Mouse (Mus musculus): Measurements from ENCODE around the gene Smim14. TPM values are rescaled to one million over a fixed set of nuclear protein-coding genes. Genes with fewer than 3 reads are reported as not detected.
A peak's percentile ranks its signal among the peaks of the same experiment; 100 is the strongest.
"Not testable (repeated sequence)": the region's sequence is repeated elsewhere in the genome, so short reads cannot be mapped to it uniquely, and the experiment has no call there.

Smim14 gene
- total RNA-seq, 2 experiments from 2014 or later, result 149 to 159 TPM

DNA sequence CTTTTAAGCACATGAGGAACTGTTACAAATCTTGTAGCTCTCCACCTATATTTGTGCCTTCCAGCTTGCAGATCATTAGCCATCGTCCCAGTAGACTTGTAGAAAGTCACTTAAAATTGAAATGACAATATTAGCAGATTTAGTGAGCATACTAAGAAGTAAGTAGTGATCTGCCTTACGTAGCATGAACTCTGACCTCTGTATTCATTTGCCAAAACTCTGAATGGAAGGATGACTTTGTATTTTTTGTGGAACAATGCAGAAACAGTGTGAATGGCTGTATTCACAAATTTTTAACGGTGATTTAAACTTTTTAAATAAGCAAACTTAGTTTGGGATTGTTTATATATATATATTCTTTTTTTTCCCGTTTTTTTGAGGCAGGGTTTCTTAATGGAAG, 1.8 kb upstream of the Smim14 start:
- peak overlapping the region; percentile 93 for H3K4me3 ChIP-seq
- TF ChIP-seq CTCF (conservative IDR thresholded peaks at IDR 0.05), result no peak
- peak overlapping the region; percentile 94 for H3K27ac ChIP-seq
- no peak for DNase-seq (ENCODE audit: low spot score in 2 of 2)

DNA sequence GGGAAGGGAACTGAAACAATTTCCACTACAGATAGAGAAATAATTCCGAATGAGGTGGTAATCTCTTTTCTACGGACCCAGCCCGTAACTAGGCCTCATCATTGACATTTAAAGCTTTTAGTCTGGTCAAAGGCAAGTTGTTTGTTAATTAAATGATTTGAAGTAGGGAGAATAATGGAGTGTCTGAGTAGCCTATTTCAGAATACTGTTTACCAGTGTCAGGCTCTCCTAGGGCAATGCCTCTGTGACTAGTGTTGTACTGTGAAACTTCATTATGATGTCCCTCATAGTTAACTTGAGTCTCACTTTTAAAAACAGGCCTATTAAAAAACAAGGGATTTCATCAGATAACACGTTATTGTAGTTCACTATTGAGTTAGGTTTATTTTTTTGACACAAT, 1.1 kb upstream of the Smim14 start:
- peak overlapping the region; percentile 94 for H3K27ac ChIP-seq
- no peak for TF ChIP-seq CTCF (conservative IDR thresholded peaks at IDR 0.05)
- H3K4me3 ChIP-seq, result peak overlapping the region; percentile 93
- no peak for DNase-seq (ENCODE audit: low spot score in 2 of 2)

DNA sequence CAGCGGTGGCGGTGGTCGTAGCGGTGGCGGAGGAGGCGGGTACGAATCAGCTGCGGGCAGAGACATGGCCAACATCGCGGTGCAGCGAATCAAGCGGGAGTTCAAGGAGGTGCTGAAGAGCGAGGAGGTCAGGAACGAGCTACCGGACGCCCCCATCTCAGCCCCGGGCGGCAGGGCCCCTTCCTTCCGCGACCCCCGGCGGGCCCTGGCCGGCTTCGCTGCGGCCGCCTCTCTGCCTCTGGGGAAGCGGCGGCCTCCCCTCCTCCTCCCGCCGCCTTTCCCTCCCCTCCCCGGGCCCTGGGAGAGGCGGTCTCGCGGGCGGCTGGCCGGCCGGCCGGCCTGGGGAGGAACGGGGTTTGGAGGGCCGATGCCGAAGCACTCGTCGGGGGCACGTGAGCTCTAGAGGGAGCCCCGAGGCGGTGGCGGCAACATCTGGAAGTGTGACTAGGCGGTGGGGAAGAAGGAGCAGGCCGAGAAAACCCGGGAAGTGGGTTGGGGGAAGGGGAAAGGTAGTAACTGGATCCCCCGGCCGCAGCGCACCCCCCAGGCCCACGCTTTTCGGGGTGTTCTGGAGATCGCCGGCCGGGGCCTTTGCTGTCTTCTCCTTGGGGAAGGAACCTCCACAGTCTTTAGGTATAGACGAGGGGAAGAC, 562 bp upstream of the Smim14 start:
- TF ChIP-seq CTCF (conservative IDR thresholded peaks at IDR 0.05), result no peak
- H3K4me3 ChIP-seq, result peak overlapping the region; percentile 93
- peak in 1 of 2 experiments; percentile 18 for DNase-seq (ENCODE audit: low spot score in 2 of 2)
- peak overlapping the region; percentile 94 for H3K27ac ChIP-seq

DNA sequence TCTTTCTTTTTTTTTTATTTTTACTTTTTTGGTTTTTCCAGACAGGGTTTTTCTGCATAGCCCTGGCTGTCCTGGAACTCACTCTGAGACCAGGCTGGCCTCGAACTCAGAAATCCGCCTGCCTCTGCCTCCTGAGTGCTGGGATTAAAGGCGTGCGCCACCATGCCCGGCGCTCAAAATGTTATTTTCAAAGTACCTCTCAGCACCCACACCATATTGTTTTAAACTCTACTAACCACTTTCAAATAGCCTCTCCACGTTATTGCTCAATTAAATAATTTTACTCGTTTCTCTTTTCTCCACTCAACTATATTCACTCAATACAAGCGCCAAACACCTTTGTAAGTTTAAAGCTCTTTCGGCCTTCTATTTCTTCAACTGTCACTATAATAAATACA, 917 bp downstream of the Smim14 start:
- DNase-seq (ENCODE audit: low spot score in 2 of 2), result not testable (repeated sequence)
- Histone ChIP-seq H3K4me3 (peak overlapping the region; percentile 93), H3K27ac (peak overlapping the region; percentile 94)

DNA sequence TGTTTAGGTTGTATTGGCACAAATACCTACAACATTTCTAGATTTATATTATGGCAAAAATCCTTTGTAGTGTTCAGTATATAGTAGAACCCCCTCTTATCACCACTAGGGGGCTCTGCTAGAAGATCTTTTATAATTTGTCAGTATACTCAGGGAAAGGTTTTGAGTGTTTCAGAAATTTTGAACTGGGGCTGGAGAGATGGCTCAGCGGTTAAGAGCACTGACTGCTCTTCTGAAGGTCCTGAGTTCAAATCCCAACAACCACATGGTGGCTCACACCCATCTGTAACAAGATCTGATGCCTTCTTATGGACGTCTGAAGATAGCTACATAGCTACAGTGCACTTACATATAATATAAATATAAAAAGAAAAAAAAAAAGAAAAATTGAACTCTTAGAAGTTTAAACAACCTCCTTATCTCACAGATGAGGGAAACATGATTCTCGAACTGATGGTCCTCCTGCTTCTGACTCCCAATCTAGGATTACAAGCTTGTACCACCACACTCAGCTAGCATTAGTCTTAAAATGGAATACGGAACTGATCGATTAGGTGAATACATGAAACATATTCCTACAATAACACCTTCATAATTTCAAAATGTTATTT, 1.4 kb downstream of the Smim14 start:
- no peak overlapping the region; the same call in 1 of the 2 replicates for H3K4me3 ChIP-seq
- peak; percentile 13 to 24 for DNase-seq (ENCODE audit: low spot score in 2 of 2)

DNA sequence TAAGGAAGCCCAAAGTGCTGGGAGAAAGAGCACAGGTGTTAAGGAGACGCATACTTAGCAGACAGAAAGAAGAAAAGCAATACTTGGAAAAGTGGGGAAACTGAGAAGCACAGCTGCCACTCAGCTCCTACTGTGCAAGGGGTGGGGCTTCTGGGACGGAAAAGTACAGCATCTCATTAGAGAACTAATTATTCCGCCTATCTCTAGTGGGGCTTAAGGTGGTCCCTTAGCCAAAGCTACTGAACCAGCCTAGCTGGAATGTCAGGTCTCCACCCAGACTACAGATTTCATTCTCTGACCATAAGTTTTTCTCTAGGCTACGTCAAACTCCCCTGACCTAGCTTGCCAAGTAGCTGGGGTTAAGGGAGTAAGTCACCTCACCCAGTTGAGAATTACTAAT, 2.5 kb downstream of the Smim14 start:
- no peak for DNase-seq (ENCODE audit: low spot score in 2 of 2)
- Histone ChIP-seq H3K4me3 (no peak overlapping the region), H3K27ac (no peak overlapping the region)
- TF ChIP-seq CTCF (conservative IDR thresholded peaks at IDR 0.05), result no peak

More for the DNA sequence above, 1.4 kb downstream of the Smim14 start:
- peak; percentile 85 for TF ChIP-seq CTCF (conservative IDR thresholded peaks at IDR 0.05)
- H3K27ac ChIP-seq, result no peak overlapping the region

DNA sequence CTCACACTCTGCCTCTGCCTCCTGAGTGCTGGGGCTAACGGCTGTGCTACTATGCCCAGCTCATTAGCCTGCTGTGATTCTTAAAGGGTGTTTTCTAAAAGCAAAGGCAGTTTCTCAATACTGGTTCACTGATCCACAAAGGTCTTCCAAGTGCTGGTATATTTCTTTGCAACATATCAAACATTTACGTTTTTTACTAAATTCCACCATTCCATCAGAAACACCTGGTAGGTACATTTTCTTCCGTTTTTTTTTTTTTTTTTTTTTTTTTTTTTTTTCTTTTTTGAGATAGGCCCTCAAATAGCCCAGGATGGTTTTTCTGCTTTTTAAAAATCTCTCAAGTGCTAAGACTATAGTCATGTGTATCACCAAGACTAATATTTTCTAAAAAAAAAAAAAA, 5.7 kb downstream of the Smim14 start:
- H3K4me3 ChIP-seq, result no peak overlapping the region
- no peak for TF ChIP-seq CTCF (conservative IDR thresholded peaks at IDR 0.05)
- DNase-seq (ENCODE audit: low spot score in 2 of 2), result no peak
- H3K27ac ChIP-seq, result no peak overlapping the region

DNA sequence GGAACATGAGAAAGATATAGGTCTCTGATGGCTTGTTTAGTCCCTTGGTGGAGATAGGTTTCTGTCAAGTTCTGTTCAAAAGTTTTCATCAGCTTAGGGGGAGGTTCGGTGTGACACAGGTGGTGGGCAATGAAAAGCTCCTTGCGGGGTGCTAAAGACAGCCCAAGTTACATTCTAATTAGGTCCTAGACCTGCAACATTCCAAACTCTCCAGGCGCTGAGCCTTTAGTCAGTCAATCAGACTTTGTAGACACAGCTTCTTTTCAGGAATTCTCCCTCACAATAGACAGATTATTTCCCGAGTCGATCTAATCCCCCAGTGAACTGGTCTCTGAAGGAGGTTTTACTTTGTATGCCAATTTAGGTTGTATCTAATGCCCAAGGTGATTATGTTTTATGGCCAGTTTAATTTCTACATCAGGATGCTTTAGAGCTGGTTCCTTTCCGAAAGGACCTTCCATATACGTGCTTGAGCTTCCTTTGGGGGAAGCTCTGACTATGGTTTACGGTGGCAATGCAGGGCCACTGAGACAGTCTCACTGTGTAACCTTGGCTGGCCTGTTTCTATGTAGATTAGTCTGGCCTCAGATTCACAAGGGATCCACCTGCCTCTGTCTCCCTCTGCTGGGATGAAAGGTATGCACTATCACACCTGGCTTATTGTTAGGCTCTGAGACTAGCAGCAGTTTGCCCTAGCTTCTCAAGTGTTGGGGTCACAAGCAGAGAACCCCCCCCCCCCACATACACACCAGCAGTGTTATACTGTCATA, 11.1 kb downstream of the Smim14 start:
- DNase-seq (ENCODE audit: low spot score in 2 of 2), result no peak
- TF ChIP-seq CTCF (conservative IDR thresholded peaks at IDR 0.05), result peak; percentile 36
- H3K27ac ChIP-seq, result no peak overlapping the region
- no peak overlapping the region for H3K4me3 ChIP-seq

DNA sequence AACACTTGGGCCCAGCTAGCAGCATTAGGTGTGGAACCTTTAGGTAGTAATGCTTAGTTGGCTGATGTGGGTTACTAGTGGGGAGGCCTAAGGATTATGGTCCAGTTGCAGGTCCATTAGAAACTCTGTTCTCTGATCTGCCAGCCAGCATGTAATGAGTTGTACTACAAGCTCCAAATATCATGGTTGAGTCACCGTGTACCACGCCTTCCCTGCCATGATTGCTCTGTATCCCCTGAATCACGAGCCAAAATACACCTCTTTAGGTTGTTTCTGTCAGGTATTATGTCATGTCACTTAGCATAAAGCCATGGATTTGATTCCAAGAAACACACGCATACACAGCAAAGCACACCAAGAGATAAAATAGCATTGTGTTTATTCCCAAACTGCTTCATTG, 12.2 kb downstream of the Smim14 start:
- no peak overlapping the region for H3K27ac ChIP-seq
- no peak for TF ChIP-seq CTCF (conservative IDR thresholded peaks at IDR 0.05)
- no peak for DNase-seq (ENCODE audit: low spot score in 2 of 2)
- H3K4me3 ChIP-seq, result no peak overlapping the region

DNA sequence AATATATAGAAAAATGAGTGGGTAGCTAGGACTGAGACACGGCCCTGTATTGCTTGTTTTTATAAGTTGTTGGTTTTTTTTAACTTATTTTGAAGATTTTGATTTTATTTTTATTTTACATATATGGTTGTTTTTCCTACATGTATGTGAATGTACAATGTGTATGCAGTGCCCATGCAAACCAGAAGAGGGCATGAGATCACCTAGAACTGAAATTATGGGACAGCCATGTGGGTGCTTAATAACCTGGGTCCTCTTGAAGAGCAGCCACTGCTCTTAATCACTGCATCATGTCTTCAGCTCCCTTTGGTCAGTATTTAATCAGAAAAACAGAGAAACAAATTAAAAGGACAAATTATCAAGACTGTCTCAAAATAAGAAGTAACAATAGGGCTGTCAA, 15.2 kb downstream of the Smim14 start:
- Histone ChIP-seq H3K4me3 (no peak overlapping the region), H3K27ac (no peak overlapping the region)
- TF ChIP-seq CTCF (conservative IDR thresholded peaks at IDR 0.05), result peak; percentile 54
- DNase-seq (ENCODE audit: low spot score in 2 of 2), result no peak

DNA sequence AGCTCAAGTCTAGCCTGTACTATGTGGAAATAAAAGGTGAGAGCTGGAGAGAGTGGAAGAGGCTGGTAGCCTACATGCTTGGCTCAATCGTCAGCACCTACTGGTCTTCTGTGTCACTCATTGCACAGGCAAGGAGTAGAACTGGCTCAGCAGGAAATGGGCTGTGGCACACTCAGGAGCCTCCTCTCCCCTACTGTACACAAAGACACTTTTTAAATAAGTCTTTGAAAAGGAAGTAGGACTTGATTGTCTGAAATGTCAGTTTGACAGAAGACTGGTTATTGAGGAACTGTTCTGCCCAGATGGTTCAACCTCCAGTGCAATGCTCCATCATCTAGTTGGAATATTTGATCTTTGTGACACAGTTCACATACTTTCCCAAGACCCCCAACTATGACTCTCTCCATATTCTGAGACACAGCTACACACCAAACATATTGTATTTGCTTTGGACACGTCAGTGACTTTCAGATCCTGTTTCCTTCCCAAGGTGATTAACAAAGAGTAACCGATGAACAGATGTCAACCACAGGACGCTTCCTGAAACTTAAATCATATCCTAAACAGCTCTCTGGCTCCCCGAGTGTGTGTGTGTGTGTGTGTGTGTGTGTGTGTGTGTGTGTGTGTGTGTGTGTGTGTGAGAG, 22.2 kb downstream of the Smim14 start:
- no peak for TF ChIP-seq CTCF (conservative IDR thresholded peaks at IDR 0.05)
- H3K27ac ChIP-seq, result no peak overlapping the region
- DNase-seq (ENCODE audit: low spot score in 2 of 2), result no peak
- no peak overlapping the region for H3K4me3 ChIP-seq

DNA sequence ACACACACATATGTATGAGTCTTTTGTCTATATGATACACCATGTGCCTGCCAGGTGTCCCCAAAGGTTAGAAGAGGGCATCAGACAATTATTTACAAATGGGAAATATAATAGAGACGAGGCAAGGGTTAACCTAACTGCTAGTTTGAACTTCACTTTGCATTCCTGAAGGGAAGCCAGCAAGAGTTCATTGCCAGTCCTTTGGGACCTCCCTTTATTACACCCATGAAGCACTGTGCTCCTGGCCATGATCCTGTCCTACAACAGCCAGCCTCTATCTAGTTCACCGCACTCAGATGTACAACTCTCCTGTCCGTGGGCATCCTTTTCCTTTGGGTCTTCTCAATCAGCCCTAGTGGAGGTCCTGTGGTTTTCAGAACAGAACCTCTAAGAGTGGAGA, 23.5 kb downstream of the Smim14 start:
- no peak overlapping the region for H3K4me3 ChIP-seq
- TF ChIP-seq CTCF (conservative IDR thresholded peaks at IDR 0.05), result no peak
- no peak for DNase-seq (ENCODE audit: low spot score in 2 of 2)
- no peak overlapping the region for H3K27ac ChIP-seq

DNA sequence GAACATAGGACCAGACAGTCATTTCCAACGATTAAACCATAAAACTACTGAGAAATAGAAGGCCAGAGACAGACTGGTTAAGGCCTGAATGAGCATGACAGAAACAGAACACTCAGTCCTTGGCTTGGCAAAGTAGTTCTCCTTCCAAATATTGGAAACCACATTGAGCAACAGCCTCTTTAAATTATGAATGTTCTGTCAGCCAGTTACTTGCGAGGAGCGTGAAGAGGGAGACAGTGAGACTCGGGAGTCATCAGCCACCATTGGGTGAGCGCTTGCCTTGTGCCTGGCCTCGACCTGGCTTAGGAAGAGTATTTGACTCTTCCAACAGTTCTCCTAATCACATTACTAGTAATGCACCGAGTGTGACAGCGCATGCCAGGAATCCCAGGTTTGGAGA, 28.6 kb downstream of the Smim14 start:
- TF ChIP-seq CTCF (conservative IDR thresholded peaks at IDR 0.05), result no peak
- no peak overlapping the region for H3K4me3 ChIP-seq
- no peak for DNase-seq (ENCODE audit: low spot score in 2 of 2)
- no peak overlapping the region for H3K27ac ChIP-seq

Measured in layer of hippocampus, adult 2 months (tissue).